Mouse (Mus musculus): ENCODE data around the gene Card19. TPM values are rescaled to one million over a fixed set of nuclear protein-coding genes. Genes with fewer than 3 reads are reported as not detected.

The Card19 gene
- polyA plus RNA-seq, 1 experiment from 2014 or later = 34.2 TPM

DNA sequence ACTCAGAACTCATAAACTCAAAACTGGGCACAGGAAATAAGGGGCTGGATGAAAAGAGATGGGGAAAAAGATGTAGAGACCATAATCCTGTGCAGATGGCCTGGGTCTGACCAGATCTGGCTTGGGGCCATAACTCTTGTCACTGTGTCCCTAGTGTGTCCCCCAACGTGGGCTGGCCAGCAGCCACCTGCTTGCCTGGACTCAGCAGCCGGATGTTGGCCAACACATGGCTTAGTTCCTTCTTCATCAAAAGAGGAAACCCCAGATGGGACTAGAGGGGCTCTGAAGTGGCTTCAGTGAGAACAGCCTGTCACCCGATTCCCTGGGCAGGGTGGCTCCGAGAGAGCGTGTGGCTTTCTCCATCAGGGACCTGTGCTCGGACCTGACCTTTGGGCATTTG lies 19.1 kb downstream of the Card19 start:
- ATAC-seq (ENCODE audit: insufficient number of reproducible peaks, low FRiP score, low TSS enrichment, low read depth) (no peak), DNase-seq (ENCODE audit: low spot score) (no peak)
- 82% methylated on average over 6 of the region's 6 CpGs for WGBS
- Histone ChIP-seq H3K9ac (ENCODE audit: low read length) (no peak overlapping the region), H3K36me3 (ENCODE audit: control insufficient read depth, insufficient read depth, low read length) (no peaks in the 10 kb centered on the region), H3K4me3 (ENCODE audit: low read depth, low read length) (no peak overlapping the region), H3K4me2 (ENCODE audit: low read depth, severe bottlenecking) (no peak overlapping the region), H3K9me3 (ENCODE audit: control insufficient read depth, low read length) (no peaks in the 10 kb centered on the region), H3K4me1 (ENCODE audit: control insufficient read depth, insufficient read depth, low read length) (no peaks in the 10 kb centered on the region), H3K27me3 (ENCODE audit: control insufficient read depth, insufficient read depth, low read length) (no peaks in the 10 kb centered on the region), H3K27ac (replicated peaks; ENCODE audit: low read depth, low read length) (no peak overlapping the region)

DNA sequence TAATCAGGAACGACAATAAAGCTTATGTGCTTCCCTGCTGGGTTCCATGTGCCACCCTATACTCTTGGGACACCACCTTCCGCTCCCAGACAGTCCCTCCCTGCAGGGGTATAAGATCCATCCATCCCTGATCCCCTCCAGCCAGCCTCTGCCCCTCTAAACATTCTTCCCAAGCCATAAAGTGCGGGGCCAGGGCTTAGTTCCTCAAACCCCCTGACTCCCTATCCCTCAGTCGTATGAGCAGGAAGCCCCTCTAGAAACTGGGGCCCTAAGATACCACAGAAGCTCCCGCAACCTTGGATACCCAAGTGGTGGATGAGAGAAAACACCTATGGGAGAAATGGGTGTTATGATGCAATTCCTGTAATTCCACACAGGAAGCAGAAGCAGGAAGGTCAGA lies 19.6 kb downstream of the Card19 start:
- Histone ChIP-seq H3K36me3 (ENCODE audit: control insufficient read depth, insufficient read depth, low read length) (no peaks in the 10 kb centered on the region), H3K9ac (ENCODE audit: low read length) (no peak overlapping the region), H3K27ac (replicated peaks; ENCODE audit: low read depth, low read length) (no peak overlapping the region), H3K4me3 (ENCODE audit: low read depth, low read length) (no peak overlapping the region), H3K4me2 (ENCODE audit: low read depth, severe bottlenecking) (no peak overlapping the region), H3K27me3 (ENCODE audit: control insufficient read depth, insufficient read depth, low read length) (no peaks in the 10 kb centered on the region), H3K4me1 (ENCODE audit: control insufficient read depth, insufficient read depth, low read length) (peaks cover 1% of the 10 kb centered on the region; the same call in 1 of the 2 replicates), H3K9me3 (ENCODE audit: control insufficient read depth, low read length) (no peaks in the 10 kb centered on the region)
- WGBS = 79% methylated on average over 5 of the region's 5 CpGs
- no peak for ATAC-seq (ENCODE audit: insufficient number of reproducible peaks, low FRiP score, low TSS enrichment, low read depth)
- no peak for DNase-seq (ENCODE audit: low spot score)

DNA sequence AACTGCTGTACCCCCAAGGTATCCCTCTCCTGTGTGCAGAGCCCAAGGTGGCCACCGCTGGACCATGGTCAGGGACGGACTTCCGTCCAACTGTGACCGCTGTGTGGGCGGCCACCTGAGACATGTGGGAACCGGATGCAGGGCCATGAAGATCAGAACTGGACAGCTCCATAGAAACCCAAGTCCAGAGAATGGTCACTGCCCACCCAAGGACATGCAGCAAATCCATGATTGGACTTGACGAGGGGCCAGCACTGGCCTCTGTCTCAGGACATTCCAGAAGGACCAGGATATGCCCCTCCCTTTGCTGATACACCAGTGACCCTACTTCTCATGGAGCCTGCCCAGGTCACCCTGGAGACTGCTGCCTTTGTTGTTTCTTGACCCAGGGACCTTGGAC lies 20.2 kb downstream of the Card19 start:
- no peaks in the 10 kb centered on the region for H3K36me3 ChIP-seq (ENCODE audit: control insufficient read depth, insufficient read depth, low read length)
- H3K4me3 ChIP-seq (ENCODE audit: low read depth, low read length) = no peak overlapping the region
- DNase-seq (ENCODE audit: low spot score) (no peak), ATAC-seq (ENCODE audit: insufficient number of reproducible peaks, low FRiP score, low TSS enrichment, low read depth) (no peak)
- H3K9ac ChIP-seq (ENCODE audit: low read length) = no peak overlapping the region
- no peak overlapping the region for H3K4me2 ChIP-seq (ENCODE audit: low read depth, severe bottlenecking)
- no peak overlapping the region for H3K27ac ChIP-seq (replicated peaks; ENCODE audit: low read depth, low read length)
- 90% methylated on average over 7 of the region's 7 CpGs for WGBS
- no peaks in the 10 kb centered on the region for H3K9me3 ChIP-seq (ENCODE audit: control insufficient read depth, low read length)
- peaks cover 3% of the 10 kb centered on the region; the same call in 1 of the 2 replicates for H3K4me1 ChIP-seq (ENCODE audit: control insufficient read depth, insufficient read depth, low read length)
- H3K27me3 ChIP-seq (ENCODE audit: control insufficient read depth, insufficient read depth, low read length) = no peaks in the 10 kb centered on the region

DNA sequence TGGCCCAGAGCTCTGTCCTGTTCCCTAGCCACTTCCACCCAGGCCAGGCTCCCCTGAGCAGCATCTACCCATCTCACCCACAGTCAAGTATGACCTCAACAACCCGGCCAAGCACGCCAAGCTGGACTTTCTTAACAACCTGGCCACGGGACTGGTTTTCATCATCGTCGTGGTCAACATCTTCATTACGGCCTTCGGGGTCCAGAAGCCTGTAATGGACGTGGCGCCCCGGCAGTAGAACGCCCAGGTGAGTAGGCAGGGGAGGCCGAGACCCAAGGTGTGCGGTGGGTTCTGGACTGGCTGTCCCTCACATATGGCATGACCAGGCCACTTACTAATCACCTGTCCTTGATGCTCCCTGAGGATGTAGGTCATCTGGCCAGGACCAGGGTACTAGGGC lies 21.0 kb downstream of the Card19 start:
- no peak overlapping the region for H3K9ac ChIP-seq (ENCODE audit: low read length)
- DNase-seq (ENCODE audit: low spot score) (no peak), ATAC-seq (ENCODE audit: insufficient number of reproducible peaks, low FRiP score, low TSS enrichment, low read depth) (no peak)
- no peak overlapping the region for H3K4me2 ChIP-seq (ENCODE audit: low read depth, severe bottlenecking)
- H3K36me3 ChIP-seq (ENCODE audit: control insufficient read depth, insufficient read depth, low read length) = no peaks in the 10 kb centered on the region
- 91% methylated on average over 13 of the region's 13 CpGs for WGBS
- H3K27me3 ChIP-seq (ENCODE audit: control insufficient read depth, insufficient read depth, low read length) = no peaks in the 10 kb centered on the region
- no peak overlapping the region for H3K27ac ChIP-seq (replicated peaks; ENCODE audit: low read depth, low read length)
- no peak overlapping the region for H3K4me3 ChIP-seq (ENCODE audit: low read depth, low read length)
- H3K4me1 ChIP-seq (ENCODE audit: control insufficient read depth, insufficient read depth, low read length) = peaks cover 3% of the 10 kb centered on the region; the same call in 1 of the 2 replicates
- no peaks in the 10 kb centered on the region for H3K9me3 ChIP-seq (ENCODE audit: control insufficient read depth, low read length)

DNA sequence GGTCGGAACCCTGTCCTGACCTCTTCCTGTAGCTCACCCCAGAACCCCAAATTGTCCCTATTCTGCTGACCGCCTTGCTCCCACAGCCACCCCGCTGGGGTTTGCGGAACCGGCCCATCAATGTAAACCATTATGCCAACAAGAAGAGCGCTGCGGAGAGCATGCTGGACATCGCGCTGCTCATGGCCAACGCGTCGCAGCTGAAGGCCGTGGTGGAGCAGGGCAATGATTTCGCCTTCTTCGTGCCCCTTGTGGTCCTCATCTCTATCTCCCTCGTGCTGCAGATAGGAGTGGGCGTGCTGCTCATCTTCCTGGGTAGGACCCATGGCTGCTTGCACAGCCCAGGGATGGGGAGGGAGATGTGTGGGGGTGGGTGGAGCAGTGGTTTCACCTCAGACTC lies 22.2 kb downstream of the Card19 start:
- no peak overlapping the region for H3K9ac ChIP-seq (ENCODE audit: low read length)
- 96% methylated on average over 17 of the region's 17 CpGs for WGBS
- peaks cover 4% of the 10 kb centered on the region for H3K4me1 ChIP-seq (ENCODE audit: control insufficient read depth, insufficient read depth, low read length)

DNA sequence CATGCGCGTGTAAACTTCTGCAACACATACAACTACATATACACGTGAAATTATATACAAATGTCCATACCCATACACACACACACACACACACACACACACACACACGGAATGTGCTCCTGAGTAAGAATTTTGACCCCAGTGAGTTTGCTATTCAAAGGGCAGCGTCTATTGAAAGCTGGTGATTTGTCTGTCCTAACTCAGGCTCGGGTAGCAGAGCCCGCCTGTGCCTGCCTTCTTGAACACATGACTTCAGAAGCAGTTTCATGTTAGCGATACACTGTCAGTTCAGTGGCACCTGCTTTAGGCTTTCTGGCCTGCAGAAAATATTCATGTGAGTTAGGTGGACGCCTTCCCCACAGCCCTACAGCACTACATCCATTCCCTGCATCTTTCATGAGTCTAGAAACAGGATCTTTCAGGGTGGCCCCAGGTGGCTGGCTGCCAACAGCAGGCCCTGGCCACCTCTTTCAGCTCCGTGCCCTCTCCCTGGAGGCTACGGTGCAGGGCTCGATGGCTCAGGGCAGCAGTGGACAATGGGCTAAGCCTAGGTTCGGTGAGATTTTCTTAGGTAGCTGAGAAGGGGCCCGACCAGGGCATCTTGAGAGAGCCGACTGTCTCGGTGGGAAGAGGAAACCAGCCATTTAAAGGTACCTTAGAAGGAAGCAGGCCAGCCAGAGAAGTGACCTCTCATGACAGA lies 23.5 kb downstream of the Card19 start:
- WGBS = 81% methylated on average over 16 of the region's 16 CpGs
- H3K9ac ChIP-seq (ENCODE audit: low read length) = no peak overlapping the region
- no peak overlapping the region for H3K27ac ChIP-seq (replicated peaks; ENCODE audit: low read depth, low read length)
- no peaks in the 10 kb centered on the region for H3K36me3 ChIP-seq (ENCODE audit: control insufficient read depth, insufficient read depth, low read length)
- H3K9me3 ChIP-seq (ENCODE audit: control insufficient read depth, low read length) = no peaks in the 10 kb centered on the region
- ATAC-seq (ENCODE audit: insufficient number of reproducible peaks, low FRiP score, low TSS enrichment, low read depth) (no peak), DNase-seq (ENCODE audit: low spot score) (no peak)
- H3K4me3 ChIP-seq (ENCODE audit: low read depth, low read length) = no peak overlapping the region
- H3K4me2 ChIP-seq (ENCODE audit: low read depth, severe bottlenecking) = no peak overlapping the region
- H3K4me1 ChIP-seq (ENCODE audit: control insufficient read depth, insufficient read depth, low read length) = peaks cover 13% of the 10 kb centered on the region
- H3K27me3 ChIP-seq (ENCODE audit: control insufficient read depth, insufficient read depth, low read length) = no peaks in the 10 kb centered on the region

More for the DNA sequence above, 22.2 kb downstream of the Card19 start:
- H3K4me2 ChIP-seq (ENCODE audit: low read depth, severe bottlenecking) = no peak overlapping the region
- H3K4me3 ChIP-seq (ENCODE audit: low read depth, low read length) = no peak overlapping the region
- ATAC-seq (ENCODE audit: insufficient number of reproducible peaks, low FRiP score, low TSS enrichment, low read depth) = no peak
- H3K27ac ChIP-seq (replicated peaks; ENCODE audit: low read depth, low read length) = no peak overlapping the region
- no peaks in the 10 kb centered on the region for H3K36me3 ChIP-seq (ENCODE audit: control insufficient read depth, insufficient read depth, low read length)
- DNase-seq (ENCODE audit: low spot score) = no peak
- H3K27me3 ChIP-seq (ENCODE audit: control insufficient read depth, insufficient read depth, low read length) = no peaks in the 10 kb centered on the region
- no peaks in the 10 kb centered on the region for H3K9me3 ChIP-seq (ENCODE audit: control insufficient read depth, low read length)

DNA sequence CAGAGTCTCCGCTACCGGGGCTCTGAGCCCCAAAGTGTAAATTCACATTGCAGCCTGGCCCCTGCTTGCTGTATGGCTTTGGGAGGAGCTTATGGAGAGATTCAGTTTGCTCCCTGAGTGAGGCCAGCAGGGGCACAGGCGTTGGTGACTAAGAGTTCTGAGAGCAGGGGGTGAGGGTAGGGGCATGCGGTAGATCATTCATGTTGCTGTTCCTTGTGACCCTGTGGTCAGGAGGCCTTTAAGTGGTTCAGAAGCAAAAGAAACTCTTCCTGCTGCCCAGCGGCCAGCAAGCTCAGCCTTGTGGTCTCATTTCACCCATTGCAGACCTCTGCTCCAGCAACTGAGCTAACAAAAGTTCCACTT lies 24.2 kb downstream of the Card19 start:
- Histone ChIP-seq H3K36me3 (ENCODE audit: control insufficient read depth, insufficient read depth, low read length) (no peaks in the 10 kb centered on the region), H3K4me3 (ENCODE audit: low read depth, low read length) (no peak overlapping the region), H3K9me3 (ENCODE audit: control insufficient read depth, low read length) (no peaks in the 10 kb centered on the region), H3K27me3 (ENCODE audit: control insufficient read depth, insufficient read depth, low read length) (no peaks in the 10 kb centered on the region), H3K27ac (replicated peaks; ENCODE audit: low read depth, low read length) (no peak overlapping the region), H3K4me2 (ENCODE audit: low read depth, severe bottlenecking) (no peak overlapping the region), H3K9ac (ENCODE audit: low read length) (no peak overlapping the region), H3K4me1 (ENCODE audit: control insufficient read depth, insufficient read depth, low read length) (peaks cover 18% of the 10 kb centered on the region)
- DNase-seq (ENCODE audit: low spot score) (no peak), ATAC-seq (ENCODE audit: insufficient number of reproducible peaks, low FRiP score, low TSS enrichment, low read depth) (no peak)
- WGBS = 54% methylated on average over 5 of the region's 5 CpGs

DNA sequence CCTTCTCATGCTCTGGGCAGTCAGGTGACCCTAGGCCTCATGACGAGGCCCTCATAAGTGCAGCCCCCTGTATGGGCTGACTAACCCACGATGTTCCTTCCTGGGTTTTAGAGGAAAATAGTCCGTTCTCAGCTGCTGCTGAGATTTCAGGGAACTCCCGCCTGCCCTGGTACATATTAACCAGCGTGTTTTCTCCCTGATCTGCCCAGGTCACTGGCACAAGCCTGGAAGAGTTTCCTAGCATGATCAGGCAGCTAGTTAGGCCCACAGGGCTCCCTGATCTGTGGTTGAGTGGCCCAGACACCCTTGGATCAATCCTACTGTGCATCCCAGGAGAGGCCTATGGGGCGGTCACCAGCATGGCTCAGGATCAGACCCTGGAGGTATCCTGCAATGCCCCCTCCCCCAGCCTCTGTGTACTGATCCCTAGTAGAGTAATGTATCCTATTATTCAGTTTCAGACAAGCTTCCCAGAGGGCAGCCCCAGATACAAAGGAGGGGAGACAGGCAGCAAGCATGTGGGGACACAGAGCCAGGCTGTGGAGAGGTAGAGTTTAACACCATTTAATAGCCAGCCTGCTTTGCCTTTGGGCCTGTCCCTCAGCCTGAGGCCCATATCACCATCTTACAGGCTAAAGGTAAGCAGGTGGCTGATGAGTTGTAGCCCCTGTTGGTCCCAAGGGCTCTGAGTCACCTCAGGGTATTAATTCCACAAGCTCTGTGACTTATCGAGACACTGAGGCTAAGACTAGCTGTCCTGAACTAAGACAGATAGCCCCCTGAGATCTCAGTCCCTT lies 24.8 kb downstream of the Card19 start:
- no peaks in the 10 kb centered on the region for H3K9me3 ChIP-seq (ENCODE audit: control insufficient read depth, low read length)
- H3K4me2 ChIP-seq (ENCODE audit: low read depth, severe bottlenecking) = no peak overlapping the region
- no peaks in the 10 kb centered on the region for H3K36me3 ChIP-seq (ENCODE audit: control insufficient read depth, insufficient read depth, low read length)
- H3K27ac ChIP-seq (replicated peaks; ENCODE audit: low read depth, low read length) = no peak overlapping the region
- no peak overlapping the region for H3K9ac ChIP-seq (ENCODE audit: low read length)
- no peak for ATAC-seq (ENCODE audit: insufficient number of reproducible peaks, low FRiP score, low TSS enrichment, low read depth)
- H3K27me3 ChIP-seq (ENCODE audit: control insufficient read depth, insufficient read depth, low read length) = no peaks in the 10 kb centered on the region
- DNase-seq (ENCODE audit: low spot score) = no peak
- WGBS = 83% methylated on average over 7 of the region's 7 CpGs
- no peak overlapping the region for H3K4me3 ChIP-seq (ENCODE audit: low read depth, low read length)
- peaks cover 19% of the 10 kb centered on the region for H3K4me1 ChIP-seq (ENCODE audit: control insufficient read depth, insufficient read depth, low read length)

All from limb, embryonic 11.5 days (tissue).